Mouse (Mus musculus) megakaryocyte progenitor cell, adult 5-6 weeks (primary cell): Measurements from ENCODE around the gene Acsl6. TPM values are rescaled to one million over a fixed set of nuclear protein-coding genes. Genes with fewer than 3 reads are reported as not detected.

ENCODE experiments used
- ATAC-seq: replicated peaks from 2 replicates; pipeline ENCODE4 v1.8.0; 2016; ENCODE audit warnings: mild to moderate bottlenecking, moderate TSS enrichment, inconsistent platforms; ENCODE audit not compliant: poor library complexity
- total RNA-seq, 2 experiments: library from RNA; stranded (forward) in 1 of 2; stranded (reverse) in 1 of 2; fragments of 157-497, 149-512 nt in 1 of 2; fragments of 200-1000 nt in 1 of 2; gene quantifications; 2 replicates each; pipeline versions ENCODE4 v1.2.3 to v1.2.4; 2015 to 2017

Gene Acsl6
- total RNA-seq, 2 experiments from 2014 or later = 0.86 to 1.2 TPM

DNA sequence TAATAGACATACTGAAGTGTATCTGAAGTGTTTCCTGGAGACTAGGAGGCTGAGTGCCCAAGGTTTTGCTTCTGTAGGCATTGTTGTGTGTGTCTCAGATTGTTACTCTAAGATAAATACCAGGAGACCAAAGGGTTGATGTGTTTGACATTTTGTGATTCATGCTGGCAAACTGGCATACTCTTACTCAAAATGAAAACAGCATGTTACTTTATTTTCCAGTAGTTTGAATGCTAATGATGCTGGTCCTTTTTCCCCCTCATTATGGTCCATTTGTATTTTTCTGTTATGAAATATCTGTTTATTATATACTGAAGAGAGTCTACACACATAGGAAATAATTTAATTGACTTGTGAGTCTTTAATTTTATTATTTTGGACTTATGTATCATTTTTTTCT is 69.0 kb downstream of the Acsl6 start:
- no peak for ATAC-seq

DNA sequence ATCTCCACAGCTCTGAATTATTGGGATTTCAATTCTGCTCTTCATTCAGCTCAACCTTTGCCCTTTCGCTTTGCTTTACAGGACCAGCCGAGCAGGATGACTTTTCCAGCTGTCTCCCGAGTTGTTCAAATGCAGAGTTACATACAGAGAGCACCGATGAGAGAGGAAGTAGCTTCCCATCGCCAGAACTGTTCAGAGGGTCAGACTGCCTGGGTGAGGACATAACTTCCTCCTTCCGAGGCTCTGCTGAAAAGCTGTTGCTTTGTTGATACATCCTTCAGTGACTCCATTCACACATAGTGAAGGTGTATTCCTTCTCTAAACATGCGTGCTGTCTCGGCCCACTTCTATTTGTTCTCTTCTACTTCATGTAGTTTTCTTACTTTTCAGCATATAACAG is 86.8 kb downstream of the Acsl6 start:
- ATAC-seq = peak; percentile 50; the same call in 1 of the 2 replicates

DNA sequence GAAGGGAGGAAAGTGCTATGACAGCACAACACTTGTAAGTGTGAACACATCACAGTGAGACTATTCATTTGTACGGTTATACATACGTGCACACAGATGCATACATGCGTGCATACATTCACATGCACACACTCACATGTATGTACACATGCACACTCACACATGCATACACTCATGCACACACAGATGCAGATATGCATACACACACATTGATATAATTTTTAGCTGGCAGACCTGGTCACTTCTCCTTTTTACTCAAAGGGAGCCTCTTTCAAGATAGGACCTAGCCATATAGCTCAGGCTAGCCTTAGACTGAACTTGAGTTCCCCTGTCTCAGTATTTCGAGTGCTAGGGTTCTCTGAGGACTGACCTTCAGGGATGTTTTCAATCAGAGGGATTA is 87.7 kb downstream of the Acsl6 start:
- no peak for ATAC-seq

DNA sequence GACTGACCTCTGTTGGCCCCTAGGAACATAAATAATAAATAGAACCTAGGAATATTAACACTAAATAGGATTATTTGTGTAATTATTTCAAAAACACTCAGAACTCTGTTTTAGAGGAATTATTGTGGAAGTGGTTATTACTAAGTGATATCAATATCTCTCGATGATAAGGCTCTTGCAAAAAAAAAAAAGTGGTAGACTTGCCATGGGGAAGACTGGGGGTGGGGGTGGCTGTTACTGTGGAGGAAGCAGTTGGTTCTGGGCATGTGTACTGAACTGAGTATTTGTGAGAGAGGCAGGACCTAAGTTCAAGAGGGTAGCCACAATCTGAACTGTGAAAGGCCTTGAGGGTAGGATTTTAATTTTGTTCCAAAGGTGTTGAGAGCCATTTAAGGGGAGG is 93.1 kb downstream of the Acsl6 start:
- no peak for ATAC-seq

DNA sequence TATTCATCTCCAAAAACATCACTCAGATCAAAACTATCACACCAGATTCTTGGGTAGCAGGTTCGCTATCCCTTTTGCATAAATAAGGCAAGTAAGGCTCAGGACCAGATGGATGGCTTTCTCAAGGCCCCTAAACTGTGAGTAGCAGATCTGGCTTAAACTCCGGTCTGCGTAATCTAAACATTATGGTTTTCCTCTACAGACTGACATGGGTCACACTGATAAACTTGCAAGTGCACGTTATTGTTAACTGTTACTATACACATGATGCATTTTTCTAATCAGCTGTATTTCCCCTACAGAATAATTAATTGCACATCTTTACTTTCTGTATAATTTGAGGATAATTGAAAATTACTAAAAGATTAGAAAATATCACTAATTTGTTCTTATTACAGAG is 94.5 kb downstream of the Acsl6 start:
- 0 out of 2 replicates have a peak, but pooled peaks have one; percentile 61 for ATAC-seq

DNA sequence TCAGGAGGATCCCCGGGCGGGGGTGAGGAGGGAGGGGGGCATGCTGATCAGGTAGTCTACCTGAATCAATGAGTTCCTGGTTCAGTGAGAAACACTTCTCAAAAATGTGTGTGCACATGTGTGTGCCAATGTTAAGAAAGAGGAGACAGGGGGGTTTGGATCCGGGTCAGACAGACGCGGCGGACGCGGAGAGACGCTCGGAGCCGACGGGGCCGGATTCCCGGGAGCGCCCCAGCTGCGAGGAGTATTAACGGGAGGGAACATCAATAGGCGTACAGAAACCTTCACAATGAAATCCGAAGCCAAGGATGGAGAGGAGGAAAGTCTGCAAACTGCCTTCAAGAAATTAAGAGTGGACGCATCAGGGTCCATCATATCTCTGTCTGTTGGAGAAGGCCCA is 97.2 kb downstream of the Acsl6 start:
- ATAC-seq = peak; percentile 60; the same call in 1 of the 2 replicates

DNA sequence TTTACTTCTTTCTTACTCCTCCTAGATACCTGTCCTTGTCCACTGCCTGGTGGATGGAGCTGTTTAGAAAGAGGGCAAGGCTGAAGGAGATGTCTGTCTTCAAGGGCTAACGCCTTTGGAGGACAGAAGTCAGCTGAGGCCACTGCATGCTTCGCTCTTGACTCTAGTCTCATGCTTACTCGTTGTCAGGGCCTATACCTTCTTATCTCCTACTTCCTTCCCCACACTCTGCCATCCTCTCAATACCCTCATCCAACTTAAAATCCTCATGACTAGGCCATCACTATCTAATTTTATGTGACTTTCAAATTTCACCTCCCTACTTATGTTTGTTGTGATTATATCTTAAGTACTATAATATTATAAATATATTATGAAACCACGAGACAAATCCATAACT is 101.3 kb downstream of the Acsl6 start:
- no peak for ATAC-seq

DNA sequence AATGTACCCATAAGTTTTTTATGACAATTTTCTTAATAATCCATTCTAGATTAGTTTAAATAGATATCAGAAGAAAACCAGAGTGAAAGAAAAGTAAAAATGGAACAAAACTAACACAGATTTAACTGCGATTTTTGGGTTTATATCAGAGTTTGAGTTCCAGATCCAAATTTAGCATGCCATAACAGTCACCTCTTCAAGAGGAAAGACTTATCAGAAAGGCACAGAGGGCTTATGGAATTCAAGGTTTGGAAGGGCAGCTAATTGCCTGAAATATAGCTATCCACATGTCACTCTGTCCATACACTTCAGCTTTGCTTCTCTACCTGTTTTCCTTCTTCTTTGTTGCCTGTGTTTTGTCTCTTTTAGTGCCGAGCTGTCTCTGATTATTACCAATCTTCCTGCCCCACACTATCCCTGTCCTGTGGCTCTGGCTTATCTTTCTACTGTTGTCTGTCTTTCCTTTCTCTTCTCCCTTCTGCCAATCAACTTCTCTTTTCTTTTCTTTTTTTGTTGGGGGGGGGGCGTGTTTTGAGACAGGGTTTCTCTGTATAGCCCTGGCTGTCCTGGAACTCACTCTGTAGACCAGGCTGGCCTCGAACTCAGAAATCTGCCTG is 103.4 kb downstream of the Acsl6 start:
- no peak for ATAC-seq

DNA sequence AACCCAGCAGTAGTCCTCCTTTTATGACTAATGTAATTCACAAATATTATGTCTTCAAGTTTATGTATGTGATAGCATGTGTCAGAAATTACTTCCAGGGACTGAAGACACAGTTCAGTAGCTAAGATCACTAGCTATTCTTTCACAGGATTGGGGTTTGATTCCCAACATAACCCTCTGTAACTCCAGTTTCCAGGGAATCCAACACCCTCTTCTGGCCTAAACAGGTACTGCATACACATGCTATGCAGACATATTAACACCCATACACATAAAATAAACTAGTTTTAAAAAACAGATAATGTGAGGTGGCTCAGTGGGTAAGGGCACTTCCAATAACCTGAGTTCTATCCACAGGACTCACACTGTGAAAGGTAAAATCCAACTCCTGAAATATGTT is 107.0 kb downstream of the Acsl6 start:
- ATAC-seq = no peak

DNA sequence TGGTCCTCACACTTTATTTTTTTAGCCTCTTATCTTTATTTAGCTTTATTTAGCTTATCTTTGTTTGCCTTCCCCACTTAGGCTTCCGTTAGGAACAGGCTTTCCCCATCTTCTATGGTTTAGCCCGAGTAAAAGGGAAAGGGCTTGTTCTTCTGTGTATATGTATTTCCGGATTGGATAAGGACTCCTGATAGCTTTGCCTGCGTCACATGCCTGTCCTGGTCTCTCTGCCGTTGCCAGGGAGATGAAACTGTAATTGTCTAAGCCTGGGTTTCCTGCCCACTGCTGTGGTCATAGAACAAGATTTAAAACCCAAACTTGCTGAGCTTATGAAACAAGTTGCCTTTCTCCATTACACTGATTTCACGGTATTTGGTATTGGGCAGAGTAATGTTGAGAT is 109.4 kb downstream of the Acsl6 start:
- ATAC-seq = peak; percentile 96

Other genes with a start within 250 kb of the Acsl6 start
- not detected in 2 replicates for gene Pdlim4, start 234.8 kb upstream of the Acsl6 start, total RNA-seq (2015)
- 0.17 TPM in 1 of 2 replicates, not detected in the other for gene Pdlim4, start 234.8 kb upstream of the Acsl6 start, total RNA-seq (2017)
- gene P4ha2, start 203.7 kb upstream of the Acsl6 start, total RNA-seq (2015) = 0.05 and 0.15 TPM in 2 replicates
- 0.21 and 0.44 TPM in 2 replicates for gene P4ha2, start 203.7 kb upstream of the Acsl6 start, total RNA-seq (2017)
- gene Csf2, start 54.1 kb upstream of the Acsl6 start, total RNA-seq (2015) = not detected in 2 replicates
- not detected in 2 replicates for gene Csf2, start 54.1 kb upstream of the Acsl6 start, total RNA-seq (2017)
- gene Il3, start 36.5 kb upstream of the Acsl6 start, total RNA-seq (2015) = not detected in 2 replicates
- not detected in 2 replicates for gene Il3, start 36.5 kb upstream of the Acsl6 start, total RNA-seq (2017)
- gene Meikin, start 66.9 kb downstream of the Acsl6 start, total RNA-seq (2015) = not detected in 2 replicates
- not detected in 2 replicates for gene Meikin, start 66.9 kb downstream of the Acsl6 start, total RNA-seq (2017)
- gene Fnip1, start 134.4 kb downstream of the Acsl6 start, total RNA-seq (2015) = 36.0 and 36.8 TPM in 2 replicates
- gene Fnip1, start 134.4 kb downstream of the Acsl6 start, total RNA-seq (2017) = 31.4 and 32.4 TPM in 2 replicates
- gene Rapgef6, start 219.0 kb downstream of the Acsl6 start, total RNA-seq (2015) = 53.3 and 61.0 TPM in 2 replicates
- gene Rapgef6, start 219.0 kb downstream of the Acsl6 start, total RNA-seq (2017) = 46.9 and 63.7 TPM in 2 replicates